In the genomic region with DNA sequence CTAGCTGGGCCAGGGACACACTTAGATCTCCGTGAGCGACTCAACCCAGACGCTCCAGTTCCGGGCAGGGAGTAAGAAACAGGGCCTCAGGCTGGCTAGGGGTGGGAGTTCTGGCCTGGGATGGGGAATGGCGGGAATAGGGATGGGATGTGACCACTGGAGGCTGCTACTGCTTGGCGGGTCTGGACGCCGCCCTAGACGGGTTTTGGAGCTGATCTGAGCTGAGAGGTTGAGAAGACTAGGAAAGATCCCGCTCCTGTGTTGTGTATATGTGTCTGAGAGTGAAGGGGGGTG, we compare ENCODE assay signal across 7 mouse cellular contexts. TPM values are rescaled to one million over a fixed set of nuclear protein-coding genes. Genes with fewer than 3 reads are reported as not detected.
A peak's percentile ranks its signal among the peaks of the same experiment; 100 is the strongest.
DNase-seq lines count a peak whose midpoint lies in the region; ATAC-seq and TF ChIP-seq lines count a peak whose summit lies in the region.

No protein-coding gene starts in this region.

- no peak for TF ChIP-seq POLR2A in testis, adult 2 months (IDR thresholded peaks at IDR 0.05; ENCODE audit: control insufficient read depth, low read depth, low read length)

- no peak for TF ChIP-seq CTCF in testis, adult 2 months (IDR thresholded peaks at IDR 0.05; ENCODE audit: control insufficient read depth, insufficient read depth, insufficient replicate concordance, low read depth, low read length)

- H3K9me3 ChIP-seq in forebrain, embryonic 15.5 days = no peaks in the 10 kb centered on the region
- no peaks in the 10 kb centered on the region for H3K9me3 ChIP-seq in liver, embryonic 11.5 days (ENCODE audit: control insufficient read depth, low read length)
- H3K9me3 ChIP-seq in stomach, embryonic 16.5 days (replicated peaks; ENCODE audit: control insufficient read depth, low read length) = no peaks in the 10 kb centered on the region

- ATAC-seq in forebrain, embryonic 15.5 days (replicated peaks) = no peak
- ATAC-seq in liver, embryonic 11.5 days (replicated peaks; ENCODE audit: low FRiP score) = peak; percentile 4; the same call in 1 of the 2 replicates
- ATAC-seq in stomach, embryonic 16.5 days (ENCODE audit: insufficient read depth, low FRiP score) = no peak

- WGBS in forebrain, embryonic 15.5 days = 4% methylated on average over 10 of the region's 10 CpGs
- WGBS in liver, embryonic 11.5 days = 12% methylated on average over 10 of the region's 10 CpGs
- 3% methylated on average over 10 of the region's 10 CpGs for WGBS in stomach, embryonic 16.5 days

- peaks cover 2% of the 10 kb centered on the region; the same call in 1 of the 2 replicates for H3K27me3 ChIP-seq in testis, adult 2 months (ENCODE audit: control insufficient read depth, insufficient read depth, low read length)
- H3K27me3 ChIP-seq in forebrain, embryonic 15.5 days = no peaks in the 10 kb centered on the region
- peaks cover 6% of the 10 kb centered on the region; the same call in 1 of the 2 replicates for H3K27me3 ChIP-seq in liver, embryonic 11.5 days (replicated peaks; ENCODE audit: control insufficient read depth, insufficient read depth, low read length)
- H3K27me3 ChIP-seq in stomach, embryonic 16.5 days (ENCODE audit: control insufficient read depth, insufficient read depth, low read length) = no peaks in the 10 kb centered on the region

- peak overlapping the region; percentile 34 for H3K9ac ChIP-seq in forebrain, embryonic 15.5 days (replicated peaks)
- peak overlapping the region; percentile 66 for H3K9ac ChIP-seq in liver, embryonic 11.5 days (ENCODE audit: low read depth, low read length)
- H3K9ac ChIP-seq in stomach, embryonic 16.5 days (ENCODE audit: low read length) = peak overlapping the region; percentile 87

- H3K4me2 ChIP-seq in forebrain, embryonic 15.5 days (replicated peaks) = peak overlapping the region; percentile 81
- H3K4me2 ChIP-seq in liver, embryonic 11.5 days = peak overlapping the region; percentile 85
- peak overlapping the region; percentile 81 for H3K4me2 ChIP-seq in stomach, embryonic 16.5 days (ENCODE audit: low read depth, low read length)

- H3K4me1 ChIP-seq in testis, adult 2 months (ENCODE audit: control insufficient read depth, insufficient read depth, low read length) = peaks cover 16% of the 10 kb centered on the region
- peaks cover 34% of the 10 kb centered on the region for H3K4me1 ChIP-seq in forebrain, embryonic 15.5 days
- H3K4me1 ChIP-seq in liver, embryonic 11.5 days (replicated peaks; ENCODE audit: control insufficient read depth, insufficient read depth, low read length) = peaks cover 29% of the 10 kb centered on the region
- peaks cover 38% of the 10 kb centered on the region for H3K4me1 ChIP-seq in stomach, embryonic 16.5 days (ENCODE audit: control insufficient read depth, insufficient read depth, low read length)

- H3K36me3 ChIP-seq in testis, adult 2 months (ENCODE audit: control insufficient read depth, insufficient read depth, low read length) = no peaks in the 10 kb centered on the region
- no peaks in the 10 kb centered on the region for H3K36me3 ChIP-seq in forebrain, embryonic 15.5 days
- 0 out of 2 replicates have a peak, but pooled peaks cover 2% of the 10 kb centered on the region for H3K36me3 ChIP-seq in liver, embryonic 11.5 days (ENCODE audit: control insufficient read depth, insufficient read depth, low read length)
- 0 out of 2 replicates have a peak, but pooled peaks cover 9% of the 10 kb centered on the region for H3K36me3 ChIP-seq in stomach, embryonic 16.5 days (ENCODE audit: control insufficient read depth, insufficient read depth, low read length)

- peak overlapping the region; percentile 83 for H3K4me3 ChIP-seq in testis, adult 2 months (ENCODE audit: control insufficient read depth, low read depth, low read length)
- peak overlapping the region; percentile 43 for H3K4me3 ChIP-seq in forebrain, embryonic 15.5 days
- peak overlapping the region; percentile 55 for H3K4me3 ChIP-seq in liver, embryonic 11.5 days (ENCODE audit: low read depth, low read length)
- H3K4me3 ChIP-seq in stomach, embryonic 16.5 days (replicated peaks; ENCODE audit: low read length) = peak overlapping the region; percentile 75

- no peak for DNase-seq in testis, postnatal 10 days (ENCODE audit: low spot score)
- peak; percentile 67 for DNase-seq in liver, embryonic 11.5 days (ENCODE audit: low spot score)
- DNase-seq in urinary bladder, postnatal 10 days (ENCODE audit: low spot score) = no peak
- DNase-seq in cerebellum, adult 9-11 months = no peak

- H3K27ac ChIP-seq in testis, adult 2 months (ENCODE audit: control insufficient read depth, insufficient read depth, low read depth, low read length) = 0 out of 2 replicates have a peak overlapping the region, but pooled peaks have one; percentile 5
- no peak overlapping the region for H3K27ac ChIP-seq in forebrain, embryonic 15.5 days (replicated peaks)
- peak overlapping the region; percentile 6; the same call in 1 of the 2 replicates for H3K27ac ChIP-seq in liver, embryonic 11.5 days (ENCODE audit: low read depth, low read length)
- peak overlapping the region; percentile 93 for H3K27ac ChIP-seq in stomach, embryonic 16.5 days (ENCODE audit: low read length)

RNA-seq across cellular contexts. Expression of a gene that starts 1.1 kb away (rescaled TPM):
- 4.8 and 6.3 TPM in 2 replicates for polyA plus RNA-seq in testis, adult 2 months (2012; rRNA removed)
- 43.3 and 44.6 TPM in 2 replicates for polyA plus RNA-seq in forebrain, embryonic 15.5 days (2015; fragmentation: Nextera tagmentation; extraction: Ambion mirVana)
- 57.3 and 64.9 TPM in 2 replicates for polyA plus RNA-seq in liver, embryonic 11.5 days (2014; fragmentation: Nextera tagmentation; extraction: Ambion mirVana)
- 163 and 168 TPM in 2 replicates for polyA plus RNA-seq in stomach, embryonic 16.5 days (2015; fragmentation: Nextera tagmentation; extraction: Ambion mirVana)

RNA-seq across cellular contexts. Expression of a gene that starts 7.6 kb away (rescaled TPM):
- polyA plus RNA-seq in testis, adult 2 months (2012; rRNA removed) = 9.1 and 12.6 TPM in 2 replicates
- polyA plus RNA-seq in forebrain, embryonic 15.5 days (2015; fragmentation: Nextera tagmentation; extraction: Ambion mirVana) = 0.06 and 0.11 TPM in 2 replicates
- polyA plus RNA-seq in liver, embryonic 11.5 days (2014; fragmentation: Nextera tagmentation; extraction: Ambion mirVana) = not detected in 2 replicates
- 0.03 and 0.06 TPM in 2 replicates for polyA plus RNA-seq in stomach, embryonic 16.5 days (2015; fragmentation: Nextera tagmentation; extraction: Ambion mirVana)

RNA-seq across cellular contexts. Expression of a gene that starts 8.4 kb away (rescaled TPM):
- polyA plus RNA-seq in testis, adult 2 months (2012; rRNA removed) = 178 and 205 TPM in 2 replicates
- 1.9 and 2.7 TPM in 2 replicates for polyA plus RNA-seq in forebrain, embryonic 15.5 days (2015; fragmentation: Nextera tagmentation; extraction: Ambion mirVana)
- 1.8 and 1.9 TPM in 2 replicates for polyA plus RNA-seq in liver, embryonic 11.5 days (2014; fragmentation: Nextera tagmentation; extraction: Ambion mirVana)
- polyA plus RNA-seq in stomach, embryonic 16.5 days (2015; fragmentation: Nextera tagmentation; extraction: Ambion mirVana) = 3.2 and 3.6 TPM in 2 replicates

RNA-seq across cellular contexts. Expression of a gene that starts 29.1 kb away (rescaled TPM):
- 8.7 and 9.4 TPM in 2 replicates for polyA plus RNA-seq in testis, adult 2 months (2012; rRNA removed)
- polyA plus RNA-seq in forebrain, embryonic 15.5 days (2015; fragmentation: Nextera tagmentation; extraction: Ambion mirVana) = 7.5 and 7.6 TPM in 2 replicates
- 36.0 and 37.7 TPM in 2 replicates for polyA plus RNA-seq in liver, embryonic 11.5 days (2014; fragmentation: Nextera tagmentation; extraction: Ambion mirVana)
- 68.0 and 78.2 TPM in 2 replicates for polyA plus RNA-seq in stomach, embryonic 16.5 days (2015; fragmentation: Nextera tagmentation; extraction: Ambion mirVana)

Comparison
In these comparisons a context has a peak if more than half of its experiments do, and no peak if none do; other contexts are left out.
1. H3K9ac ChIP-seq: peak in every context shown above with its lines; median percentile 87 in stomach, embryonic 16.5 days; 66 in liver, embryonic 11.5 days; 34 in forebrain, embryonic 15.5 days.
2. RNA of a gene that starts 8.4 kb away (polyA plus RNA-seq): 178 to 205 TPM in testis, adult 2 months; 3.2 to 3.6 TPM in stomach, embryonic 16.5 days, 1.9 to 2.7 TPM in forebrain, embryonic 15.5 days and 1.8 to 1.9 TPM in liver, embryonic 11.5 days; every median in the first group is over 10 times any median in the second.
3. Peak in every context shown above with its lines, with median percentiles within 50 percentile points of each other: H3K4me3 ChIP-seq and H3K4me2 ChIP-seq.